Mouse (Mus musculus) testis, adult 2 months (tissue): ENCODE measurements around the gene Teddm1a.

Experiments used
- CTCF ChIP-seq: fragments of 200-500 bp; IDR thresholded peaks from 2 replicates; pipeline ENCODE4 v1.5.1; 2012; ENCODE audit warnings: low read depth, mild to moderate bottlenecking, inconsistent platforms, low read length, moderate library complexity; ENCODE audit not compliant: control insufficient read depth, insufficient read depth, insufficient replicate concordance
- POLR2A ChIP-seq: fragments of 200-500 bp; IDR thresholded peaks from 2 replicates; pipeline ENCODE4 v1.6.1; 2012; ENCODE audit warnings: low read depth, mild to moderate bottlenecking, inconsistent platforms, low read length, moderate library complexity; ENCODE audit not compliant: control insufficient read depth

GRCm38 (mm10) chr1:153898989-153899730, 7.6 kb downstream of the Teddm1a start:
- TF ChIP-seq POLR2A (no peak), CTCF (no peak)
